Mouse (Mus musculus) embryonic facial prominence, embryonic 14.5 days (tissue): ENCODE measurements around the gene Aqp6. TPM values are rescaled to one million over a fixed set of nuclear protein-coding genes. Genes with fewer than 3 reads are reported as not detected.

Source experiments
- ATAC-seq: fragments of 200-750 bp; cut with Nextera tagmentation; 2 replicates; pipeline ENCODE4 v1.8.0; 2017; ENCODE audit warnings: low read depth, moderate number of reproducible peaks, moderate TSS enrichment
- DNase-seq: peaks from one replicate; pipeline ENCODE4 v3.0.0-alpha.2; 2015; ENCODE audit warnings: low spot score
- H3K27ac ChIP-seq: fragments of 300-500 bp; sonication (generic); replicated peaks from 2 replicates; pipeline ENCODE4 v1.5.1; 2014; ENCODE audit warnings: low read depth, mild to moderate bottlenecking, low read length, moderate library complexity
- H3K27me3 ChIP-seq: fragments of 300-500 bp; sonication (generic); replicated peaks from 2 replicates; pipeline ENCODE4 v1.6.1; 2014; ENCODE audit warnings: low read length; ENCODE audit not compliant: control insufficient read depth, insufficient read depth
- H3K36me3 ChIP-seq: fragments of 300-500 bp; sonication (generic); 2 replicates; pipeline ENCODE4 v1.6.1; 2014; ENCODE audit warnings: low read length, mixed read lengths; ENCODE audit not compliant: control insufficient read depth, insufficient read depth
- H3K4me1 ChIP-seq: fragments of 300-500 bp; sonication (generic); 2 replicates; pipeline ENCODE4 v1.6.1; 2014; ENCODE audit warnings: antibody characterized with exemption, low read length; ENCODE audit not compliant: control insufficient read depth, insufficient read depth
- H3K4me2 ChIP-seq: fragments of 300-500 bp; sonication (generic); 2 replicates; pipeline ENCODE4 v1.6.1; 2014; ENCODE audit warnings: low read depth, mild to moderate bottlenecking, low read length, moderate library complexity, mixed read lengths
- H3K4me3 ChIP-seq: fragments of 300-500 bp; sonication (generic); 2 replicates; pipeline ENCODE4 v1.5.1; 2014; ENCODE audit warnings: low read depth, mild to moderate bottlenecking, low read length
- H3K9ac ChIP-seq: fragments of 300-500 bp; sonication (generic); 2 replicates; pipeline ENCODE4 v1.6.1; 2014; ENCODE audit warnings: low read depth, mild to moderate bottlenecking, low read length, moderate library complexity, mixed read lengths
- H3K9me3 ChIP-seq: fragments of 300-500 bp; sonication (generic); 2 replicates; pipeline ENCODE4 v1.6.1; 2016; ENCODE audit warnings: low read length; ENCODE audit not compliant: control insufficient read depth
- WGBS: fragments of 180-500 bp; shearing (Covaris S2); extraction: QIAGEN DNeasy Blood & Tissue Kit; methylation state at CpG from one replicate; pipeline ENCODE4 v1.1.7; 2014; 5-methylcytosine and 5-hydroxymethylcytosine counted together
- polyA plus RNA-seq: library from polyadenylated mRNA; unstranded; fragments of >200 nt; fragmentation: Nextera tagmentation; extraction: Ambion mirVana; gene quantifications from 2 replicates; pipeline ENCODE4 v1.2.1, GENCODE M21; 2014

Aqp6 gene
- polyA plus RNA-seq, 1 experiment from 2014 or later = not detected

GRCm38 (mm10) chr15:99603216-99603615 is 2.0 kb downstream of the Aqp6 start:
- no peak overlapping the region for H3K9ac ChIP-seq
- H3K4me3 ChIP-seq = no peak overlapping the region
- H3K36me3 ChIP-seq = no peaks in the 10 kb centered on the region
- H3K27me3 ChIP-seq = peaks cover 41% of the 10 kb centered on the region
- no peak for ATAC-seq
- no peak overlapping the region for H3K27ac ChIP-seq
- WGBS = 64% methylated on average over 7 of the region's 7 CpGs
- no peak for DNase-seq
- H3K9me3 ChIP-seq = no peaks in the 10 kb centered on the region
- H3K4me1 ChIP-seq = peaks cover 9% of the 10 kb centered on the region
- H3K4me2 ChIP-seq = no peak overlapping the region

DNA sequence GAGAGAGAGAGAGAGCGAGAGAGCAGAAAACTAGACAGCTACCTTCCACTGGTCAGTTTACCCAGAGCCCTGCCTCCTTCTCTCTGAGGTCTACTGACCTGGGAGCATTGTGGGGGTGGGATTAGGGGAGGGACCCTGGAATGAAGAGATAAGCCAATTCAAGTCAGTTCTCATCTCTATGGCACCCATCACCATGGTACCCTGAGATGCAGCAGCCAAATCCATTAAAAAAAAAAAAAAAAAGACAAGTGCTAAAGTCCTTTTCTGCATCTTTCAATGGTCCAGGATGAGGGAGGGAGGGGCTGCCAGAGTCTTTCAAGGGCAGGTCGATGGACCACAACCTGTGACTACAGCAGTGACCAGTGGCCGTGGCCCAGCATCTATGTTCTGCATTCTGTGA is 4.4 kb downstream of the Aqp6 start:
- Histone ChIP-seq H3K4me3 (no peak overlapping the region), H3K36me3 (no peaks in the 10 kb centered on the region), H3K9me3 (no peaks in the 10 kb centered on the region), H3K27me3 (peaks cover 26% of the 10 kb centered on the region; the same call in 1 of the 2 replicates), H3K4me1 (peaks cover 9% of the 10 kb centered on the region), H3K27ac (no peak overlapping the region), H3K4me2 (no peak overlapping the region), H3K9ac (no peak overlapping the region)
- DNase-seq (no peak), ATAC-seq (no peak)
- WGBS = 82% methylated on average over 3 of the region's 3 CpGs

DNA sequence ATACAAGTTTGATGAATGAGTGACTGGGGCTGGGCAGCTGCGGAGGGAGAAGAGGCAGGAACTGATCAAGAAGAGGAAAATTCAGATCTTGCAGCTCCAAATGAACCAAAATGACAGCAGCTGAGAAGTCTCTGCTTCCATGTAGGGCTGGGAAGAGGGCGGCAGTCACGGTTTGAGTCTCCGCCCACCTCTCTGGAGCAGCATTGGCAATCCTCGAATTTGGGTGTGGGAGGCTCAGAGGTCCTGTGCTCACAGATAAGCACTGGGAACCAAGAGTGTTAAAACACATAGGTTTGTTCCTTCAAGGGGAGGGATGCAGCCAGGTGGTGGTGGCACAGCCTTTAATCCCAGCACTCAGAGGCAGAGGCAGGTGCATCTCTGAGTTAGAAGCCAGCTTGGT is 5.3 kb downstream of the Aqp6 start:
- H3K9me3 ChIP-seq = no peaks in the 10 kb centered on the region
- H3K36me3 ChIP-seq = no peaks in the 10 kb centered on the region
- H3K4me1 ChIP-seq = peaks cover 9% of the 10 kb centered on the region
- 0 out of 2 replicates have a peak, but pooled peaks cover 17% of the 10 kb centered on the region for H3K27me3 ChIP-seq
- 31% methylated on average over 5 of the region's 5 CpGs for WGBS
- ATAC-seq (no peak), DNase-seq (no peak)
- no peak overlapping the region for H3K27ac ChIP-seq
- no peak overlapping the region for H3K4me2 ChIP-seq
- no peak overlapping the region for H3K4me3 ChIP-seq
- no peak overlapping the region for H3K9ac ChIP-seq

DNA sequence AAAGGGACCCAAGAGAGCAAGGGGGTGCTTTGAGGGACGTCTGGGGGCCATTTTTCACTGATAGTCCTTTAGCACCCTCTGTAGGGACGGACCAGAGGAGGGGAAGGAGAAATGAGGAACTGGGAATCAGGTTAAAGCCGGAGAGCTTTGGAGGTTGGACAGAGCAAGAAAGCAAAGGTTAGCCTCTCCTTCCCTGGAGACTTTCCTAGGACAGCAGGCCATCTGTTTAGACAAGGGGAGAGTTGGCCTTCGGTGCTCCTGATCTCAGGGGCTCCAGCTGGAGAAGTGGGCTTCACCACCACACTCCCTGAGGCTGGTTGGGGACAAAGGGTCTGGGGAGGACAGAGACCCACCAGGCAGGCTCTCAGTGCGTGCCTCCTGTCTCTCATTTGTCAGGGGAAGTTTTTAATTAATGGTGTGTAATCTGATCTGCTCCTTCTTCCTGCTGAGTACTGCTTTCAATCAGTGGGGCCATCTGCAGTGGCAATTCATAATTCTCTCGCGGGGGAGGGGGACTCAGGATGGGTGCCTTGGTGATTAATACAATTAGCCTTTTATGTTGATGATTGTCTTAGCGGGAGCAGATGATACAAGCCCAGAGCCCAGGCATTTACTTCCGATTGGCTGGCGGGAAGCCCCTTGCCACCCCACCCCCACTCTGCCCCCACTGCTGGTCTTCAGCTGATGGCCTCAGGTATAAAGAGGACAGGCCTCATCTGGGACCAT is 6.4 kb downstream of the Aqp6 start:
- ATAC-seq = peak; percentile 84
- DNase-seq = peak; percentile 65
- Histone ChIP-seq H3K27me3 (0 out of 2 replicates have a peak, but pooled peaks cover 18% of the 10 kb centered on the region), H3K4me1 (peaks cover 9% of the 10 kb centered on the region), H3K9me3 (no peaks in the 10 kb centered on the region), H3K36me3 (no peaks in the 10 kb centered on the region), H3K9ac (no peak overlapping the region), H3K4me2 (no peak overlapping the region), H3K27ac (no peak overlapping the region), H3K4me3 (no peak overlapping the region)
- WGBS = 6% methylated on average over 9 of the region's 10 CpGs

DNA sequence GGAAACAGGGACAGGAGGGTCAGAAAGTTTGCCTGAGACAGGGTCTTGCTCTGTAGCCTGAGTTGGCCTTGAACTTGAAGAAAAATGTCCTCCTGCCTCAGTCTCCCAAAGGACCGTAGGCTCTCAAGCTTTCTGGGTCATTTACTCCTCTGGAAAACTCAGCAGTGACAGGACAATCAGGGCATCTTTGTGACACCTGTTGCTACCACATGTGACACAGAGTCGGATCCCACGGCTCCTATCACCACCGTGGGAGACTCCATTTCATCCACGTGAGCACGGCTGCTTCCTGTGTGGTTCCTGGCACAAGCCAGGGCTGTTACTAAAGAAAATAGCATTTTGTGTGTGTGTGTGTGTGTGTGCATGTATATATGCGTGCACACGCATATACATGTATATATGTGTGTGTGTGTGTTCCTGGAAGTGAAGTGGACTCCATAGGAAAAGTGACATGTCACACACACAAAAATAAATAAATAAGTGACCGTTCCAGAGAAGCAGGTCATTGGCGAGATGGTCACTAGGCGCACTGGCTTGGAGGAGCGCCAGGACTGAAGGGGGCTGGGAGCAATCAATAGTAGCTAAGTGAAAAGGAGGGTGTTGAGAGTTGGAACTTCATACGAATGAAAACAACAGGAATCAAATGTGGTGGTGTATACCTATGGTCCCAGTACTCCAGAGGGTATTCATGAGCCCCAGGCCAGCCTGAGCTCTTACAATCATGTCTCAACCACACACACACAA is 7.4 kb downstream of the Aqp6 start:
- Histone ChIP-seq H3K27me3 (0 out of 2 replicates have a peak, but pooled peaks cover 14% of the 10 kb centered on the region), H3K9ac (no peak overlapping the region), H3K4me1 (peaks cover 9% of the 10 kb centered on the region), H3K36me3 (no peaks in the 10 kb centered on the region), H3K9me3 (no peaks in the 10 kb centered on the region), H3K27ac (no peak overlapping the region), H3K4me2 (no peak overlapping the region), H3K4me3 (no peak overlapping the region)
- WGBS = 69% methylated on average over 13 of the region's 13 CpGs
- ATAC-seq (no peak), DNase-seq (no peak)

DNA sequence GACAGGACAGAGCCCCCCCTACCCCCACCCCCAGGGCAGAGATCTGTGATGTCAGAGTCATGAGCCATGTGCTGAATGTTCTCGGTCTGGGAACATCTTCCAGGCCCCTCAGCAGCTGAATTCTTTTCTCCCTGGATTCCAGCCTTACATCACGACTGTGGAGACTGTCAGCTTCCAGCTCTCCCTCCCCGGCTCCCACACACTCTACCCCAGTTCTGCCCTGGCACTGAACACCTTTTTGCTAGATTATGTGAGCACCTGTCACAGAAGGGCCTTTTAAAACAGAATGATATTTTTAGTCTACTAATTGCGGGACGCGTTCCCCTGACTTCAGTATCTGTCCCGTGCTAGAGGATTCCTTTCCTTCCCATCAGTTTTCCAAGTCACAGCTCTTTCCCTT is 10.4 kb downstream of the Aqp6 start:
- no peak overlapping the region for H3K4me3 ChIP-seq
- DNase-seq (no peak), ATAC-seq (no peak)
- no peak overlapping the region for H3K4me2 ChIP-seq
- H3K27ac ChIP-seq = no peak overlapping the region
- no peak overlapping the region for H3K9ac ChIP-seq
- no peaks in the 10 kb centered on the region for H3K36me3 ChIP-seq
- H3K4me1 ChIP-seq = peaks cover 23% of the 10 kb centered on the region
- no peaks in the 10 kb centered on the region for H3K9me3 ChIP-seq
- peaks cover 2% of the 10 kb centered on the region; the same call in 1 of the 2 replicates for H3K27me3 ChIP-seq
- WGBS = 57% methylated on average over 7 of the region's 7 CpGs

GRCm38 (mm10) chr15:99614273-99614672 is 13.1 kb downstream of the Aqp6 start:
- Histone ChIP-seq H3K4me2 (peak overlapping the region; percentile 21; the same call in 1 of the 2 replicates), H3K9ac (no peak overlapping the region), H3K4me1 (peaks cover 14% of the 10 kb centered on the region; the same call in 1 of the 2 replicates), H3K9me3 (no peaks in the 10 kb centered on the region), H3K4me3 (no peak overlapping the region), H3K36me3 (no peaks in the 10 kb centered on the region), H3K27ac (no peak overlapping the region), H3K27me3 (peaks cover 2% of the 10 kb centered on the region; the same call in 1 of the 2 replicates)
- 73% methylated on average over 13 of the region's 13 CpGs for WGBS
- DNase-seq (no peak), ATAC-seq (no peak)

DNA sequence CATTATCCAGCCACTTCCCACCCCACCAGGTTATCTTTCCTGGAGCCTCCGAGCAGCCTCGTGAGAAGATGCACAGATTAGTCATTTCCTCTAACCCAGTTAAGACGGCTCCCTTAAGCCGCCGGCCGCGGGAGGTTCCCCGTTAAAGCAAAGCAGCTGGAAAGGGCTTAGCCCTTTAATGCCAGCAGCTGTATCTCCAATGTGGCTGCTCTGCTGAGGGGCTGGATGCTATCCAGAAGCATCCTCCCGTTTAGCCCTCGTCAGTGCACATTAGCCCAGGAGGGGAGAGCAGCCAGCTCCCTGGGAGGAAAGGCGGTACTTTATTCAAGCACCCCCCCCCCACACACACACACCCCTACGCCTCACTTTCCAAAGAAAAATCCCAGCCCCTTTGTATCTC is 13.6 kb downstream of the Aqp6 start:
- peaks cover 14% of the 10 kb centered on the region; the same call in 1 of the 2 replicates for H3K4me1 ChIP-seq
- H3K27me3 ChIP-seq = peaks cover 2% of the 10 kb centered on the region; the same call in 1 of the 2 replicates
- peak overlapping the region; percentile 21; the same call in 1 of the 2 replicates for H3K4me2 ChIP-seq
- 0 out of 2 replicates have a peak overlapping the region, but pooled peaks have one; percentile 9 for H3K27ac ChIP-seq
- H3K36me3 ChIP-seq = 0 out of 2 replicates have a peak, but pooled peaks cover 4% of the 10 kb centered on the region
- ATAC-seq = peak; percentile 58
- WGBS = 4% methylated on average over 12 of the region's 12 CpGs
- H3K9ac ChIP-seq = no peak overlapping the region
- H3K4me3 ChIP-seq = no peak overlapping the region
- DNase-seq = peak; percentile 86
- H3K9me3 ChIP-seq = no peaks in the 10 kb centered on the region
